Mouse (Mus musculus) intestine, postnatal 0 days (tissue): Measurements from ENCODE around the gene Smim27. TPM values are rescaled to one million over a fixed set of nuclear protein-coding genes. Genes with fewer than 3 reads are reported as not detected.
"Not testable (repeated sequence)": the region's sequence is repeated elsewhere in the genome, so short reads cannot be mapped to it uniquely, and the experiment has no call there.

Source experiments
- ATAC-seq: fragments of 200-750 bp; cut with Nextera tagmentation; 2 replicates; pipeline ENCODE4 v1.8.0; 2017; ENCODE audit warnings: mild to moderate bottlenecking, moderate TSS enrichment, moderate library complexity
- H3K27ac ChIP-seq: fragments of 300-500 bp; sonication (generic); 2 replicates; pipeline ENCODE4 v1.5.1; 2014; ENCODE audit warnings: mild to moderate bottlenecking, low read depth, low read length, moderate library complexity
- H3K27me3 ChIP-seq: fragments of 300-500 bp; sonication (generic); replicated peaks from 2 replicates; pipeline ENCODE4 v1.6.1; 2014; ENCODE audit warnings: low read length, mixed read lengths; ENCODE audit not compliant: control insufficient read depth, insufficient read depth
- H3K36me3 ChIP-seq: fragments of 300-500 bp; sonication (generic); 2 replicates; pipeline ENCODE4 v1.6.1; 2014; ENCODE audit warnings: mild to moderate bottlenecking, moderate library complexity; ENCODE audit not compliant: control insufficient read depth, insufficient read depth
- H3K4me1 ChIP-seq: fragments of 300-500 bp; sonication (generic); replicated peaks from 2 replicates; pipeline ENCODE4 v1.6.1; 2014; ENCODE audit warnings: antibody characterized with exemption, low read length, mixed read lengths; ENCODE audit not compliant: control insufficient read depth, insufficient read depth
- H3K4me2 ChIP-seq: fragments of 300-500 bp; sonication (generic); replicated peaks from 2 replicates; pipeline ENCODE4 v1.6.1; 2014; ENCODE audit warnings: low read depth, mild to moderate bottlenecking, moderate library complexity
- H3K4me3 ChIP-seq: fragments of 300-500 bp; sonication (generic); 2 replicates; pipeline ENCODE4 v1.5.1; 2014; ENCODE audit warnings: low read depth, low read length
- H3K9ac ChIP-seq: fragments of 300-500 bp; sonication (generic); 2 replicates; pipeline ENCODE4 v1.6.1; 2014; ENCODE audit warnings: mild to moderate bottlenecking, low read depth, low read length
- H3K9me3 ChIP-seq: fragments of 300-500 bp; sonication (generic); 2 replicates; pipeline ENCODE4 v1.6.1; 2016; ENCODE audit warnings: mixed run types; ENCODE audit not compliant: control insufficient read depth
- CTCF ChIP-seq: sonication (generic); IDR thresholded peaks from 2 replicates; pipeline ENCODE4 v1.5.1; 2016; ENCODE audit warnings: low read depth, mild to moderate bottlenecking, control low read depth, antibody characterized with exemption, moderate library complexity
- WGBS: fragments of 180-500 bp; shearing (Covaris S2); extraction: QIAGEN DNeasy Blood & Tissue Kit; methylation state at CpG from one replicate; pipeline ENCODE4 v1.1.7; 2014; 5-methylcytosine and 5-hydroxymethylcytosine counted together
- polyA plus RNA-seq: library from polyadenylated mRNA; unstranded; fragments of >200 nt; fragmentation: Nextera tagmentation; extraction: Ambion mirVana; gene quantifications from 2 replicates; pipeline ENCODE4 v1.2.1, GENCODE M21; 2015

The Smim27 gene
- polyA plus RNA-seq, 1 experiment from 2014 or later = 35.4 TPM

DNA sequence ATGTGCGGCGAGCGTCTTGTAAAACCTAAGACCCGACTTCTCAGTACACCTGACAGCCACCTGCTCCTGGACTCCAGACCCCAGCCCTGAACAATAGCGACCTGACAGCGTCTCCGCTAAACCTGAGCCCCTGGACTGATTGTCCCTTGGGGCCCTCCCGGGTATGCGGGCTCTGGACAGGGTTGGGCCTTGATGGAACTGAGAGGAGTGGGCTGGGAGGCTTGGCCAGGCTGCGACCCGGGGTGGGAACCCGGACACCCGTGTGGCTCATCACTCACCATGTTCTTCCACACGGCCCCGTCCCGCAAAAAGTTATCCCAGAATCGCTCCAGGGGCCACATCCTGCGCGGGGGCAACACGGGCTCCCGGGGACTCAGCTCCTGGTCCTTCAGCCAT lies 9.5 kb downstream of the Smim27 start:
- Histone ChIP-seq H3K9me3 (no peaks in the 10 kb centered on the region), H3K27ac (peak overlapping the region; percentile 75), H3K27me3 (no peaks in the 10 kb centered on the region), H3K4me3 (peak overlapping the region; percentile 97), H3K4me2 (peak overlapping the region; percentile 95), H3K36me3 (peaks cover 12% of the 10 kb centered on the region; the same call in 1 of the 2 replicates), H3K4me1 (no peaks in the 10 kb centered on the region; the same call in 1 of the 2 replicates), H3K9ac (peak overlapping the region; percentile 86)
- TF ChIP-seq CTCF = no peak
- WGBS = under 1% methylated on average over 21 of the region's 21 CpGs
- peak; percentile 37 for ATAC-seq

DNA sequence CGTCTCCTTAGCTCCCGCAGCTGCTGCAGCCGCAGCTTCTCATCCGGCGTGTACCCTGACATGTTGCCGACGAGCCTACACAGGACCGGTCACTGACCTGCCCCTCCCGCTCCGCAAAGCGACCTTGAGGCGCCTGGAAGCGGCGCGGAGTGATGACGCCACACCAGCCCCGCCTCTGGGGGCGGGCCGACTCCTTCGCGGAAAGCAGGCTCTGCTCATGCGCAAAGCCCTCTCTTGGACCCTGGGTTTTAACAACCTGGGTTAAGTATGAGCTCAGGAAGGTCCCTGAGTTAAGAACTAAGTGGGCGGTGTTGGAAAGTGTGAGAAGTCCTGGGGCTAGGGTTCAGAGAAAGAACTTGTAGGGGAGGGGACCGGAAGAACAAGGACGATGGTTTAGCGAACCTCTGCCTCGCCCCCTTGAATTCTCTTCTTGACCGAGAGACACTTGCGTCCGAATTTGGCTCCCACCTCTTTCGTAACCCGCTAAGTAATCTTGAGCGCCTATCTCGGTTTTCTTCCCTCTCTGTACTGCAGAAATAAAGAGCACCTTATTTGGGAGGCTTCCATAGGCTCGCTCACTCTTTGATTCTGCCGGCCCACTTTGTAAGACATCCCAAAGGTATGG lies 10.0 kb downstream of the Smim27 start, which contains the start of gene Ndufb6:
Gene Ndufb6, minus strand, starts transcription at position 146 of the 625 bp plus-strand sequence.
- H3K4me2 ChIP-seq = peak within 1 kb of the TSS; percentile 95
- H3K27me3 ChIP-seq = no peaks in the 10 kb centered on the region
- no peaks in the 10 kb centered on the region for H3K9me3 ChIP-seq
- peaks cover 12% of the 10 kb centered on the region; the same call in 1 of the 2 replicates for H3K36me3 ChIP-seq
- H3K9ac ChIP-seq = peak within 1 kb of the TSS; percentile 86
- H3K27ac ChIP-seq = peak within 1 kb of the TSS; percentile 75
- ATAC-seq = peak; percentile 99
- under 1% methylated on average over 36 of the region's 36 CpGs for WGBS
- no peaks in the 10 kb centered on the region; the same call in 1 of the 2 replicates for H3K4me1 ChIP-seq
- peak within 1 kb of the TSS; percentile 97 for H3K4me3 ChIP-seq
- TF ChIP-seq CTCF = no peak

GRCm38 (mm10) chr4:40285582-40285981 lies 16.2 kb downstream of the Smim27 start:
- Histone ChIP-seq H3K4me1 (no peaks in the 10 kb centered on the region), H3K4me2 (no peak overlapping the region), H3K27ac (no peak overlapping the region), H3K36me3 (no peaks in the 10 kb centered on the region), H3K9me3 (no peaks in the 10 kb centered on the region), H3K9ac (no peak overlapping the region), H3K27me3 (no peaks in the 10 kb centered on the region), H3K4me3 (no peak overlapping the region)
- TF ChIP-seq CTCF = peak; percentile 89
- WGBS = 13% methylated on average over 4 of the region's 4 CpGs
- ATAC-seq = no peak

DNA sequence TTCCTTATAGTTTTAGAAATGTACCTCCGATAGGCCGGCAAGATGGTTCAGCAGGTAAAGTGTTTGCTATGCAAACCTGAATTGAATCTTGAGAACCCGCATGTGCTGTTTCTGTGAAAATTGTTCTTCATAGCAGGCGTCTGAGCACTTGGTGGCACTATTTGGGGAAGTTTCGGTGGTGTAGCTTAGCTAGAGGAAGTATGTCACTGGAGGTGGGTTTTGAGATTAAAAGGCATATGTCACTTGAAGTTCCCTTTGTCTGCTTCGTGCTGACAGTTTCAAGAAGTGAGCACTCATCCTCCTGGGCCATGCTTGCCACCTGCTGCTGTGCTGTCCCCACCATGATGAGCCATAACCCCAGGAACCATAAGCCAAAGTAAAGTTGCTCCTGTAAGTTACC lies 18.0 kb downstream of the Smim27 start:
- 82% methylated on average over 6 of the region's 6 CpGs for WGBS
- Histone ChIP-seq H3K27me3 (no peaks in the 10 kb centered on the region), H3K36me3 (no peaks in the 10 kb centered on the region), H3K4me1 (no peaks in the 10 kb centered on the region), H3K9me3 (no peaks in the 10 kb centered on the region), H3K4me3 (no peak overlapping the region), H3K27ac (no peak overlapping the region), H3K9ac (no peak overlapping the region), H3K4me2 (no peak overlapping the region)
- TF ChIP-seq CTCF = no peak
- ATAC-seq = no peak

- Histone ChIP-seq H3K36me3 (no peaks in the 10 kb centered on the region), H3K4me3 (no peak overlapping the region), H3K27ac (no peak overlapping the region), H3K27me3 (no peaks in the 10 kb centered on the region), H3K4me1 (no peaks in the 10 kb centered on the region), H3K9ac (no peak overlapping the region), H3K9me3 (0 out of 2 replicates have a peak, but pooled peaks cover 6% of the 10 kb centered on the region), H3K4me2 (no peak overlapping the region)
- 81% methylated on average over 2 of the region's 2 CpGs for WGBS
- ATAC-seq = no peak
- TF ChIP-seq CTCF = no peak
Measured at GRCm38 (mm10) chr4:40289046-40289445, 19.7 kb downstream of the Smim27 start.

GRCm38 (mm10) chr4:40291511-40291910 lies 22.1 kb downstream of the Smim27 start:
- not testable (repeated sequence) for H3K36me3 ChIP-seq, H3K4me3 ChIP-seq, H3K4me2 ChIP-seq, H3K27ac ChIP-seq, H3K9ac ChIP-seq, H3K4me1 ChIP-seq, ATAC-seq, H3K27me3 ChIP-seq, H3K9me3 ChIP-seq
- 91% methylated on average over 11 of the region's 11 CpGs for WGBS
